Mouse (Mus musculus) CH12.LX (cell line): ENCODE measurements around the gene Phc3.

Source experiments
- CHD1 ChIP-seq: IDR thresholded peaks from 2 replicates; pipeline ENCODE4 v1.6.1; 2012; ENCODE audit warnings: low read depth, low read length, improper control_type of control experiment, inconsistent platforms
- EP300 ChIP-seq: IDR thresholded peaks from 2 replicates; pipeline ENCODE4 v1.6.1; 2011; ENCODE audit warnings: low read length, improper control_type of control experiment
- MAX ChIP-seq: IDR thresholded peaks from 2 replicates; pipeline ENCODE4 v1.6.1; 2011; ENCODE audit warnings: low read length, improper control_type of control experiment
- MYC ChIP-seq: IDR thresholded peaks from 2 replicates; pipeline ENCODE4 v1.6.1; 2011; ENCODE audit warnings: low read depth, mild to moderate bottlenecking, improper control_type of control experiment, low read length
- POLR2A ChIP-seq: IDR thresholded peaks from 2 replicates; pipeline ENCODE4 v1.6.1; 2011; ENCODE audit warnings: low read depth, mild to moderate bottlenecking, improper control_type of control experiment, low read length
- UBTF ChIP-seq: IDR thresholded peaks from 2 replicates; pipeline ENCODE4 v1.6.1; 2012; ENCODE audit warnings: low read depth, mild to moderate bottlenecking, inconsistent platforms, low read length, improper control_type of control experiment, moderate library complexity
- ZC3H11A ChIP-seq: IDR thresholded peaks from 2 replicates; pipeline ENCODE4 v1.6.1; 2012; ENCODE audit warnings: low read depth, mild to moderate bottlenecking, inconsistent platforms, low read length, improper control_type of control experiment

DNA sequence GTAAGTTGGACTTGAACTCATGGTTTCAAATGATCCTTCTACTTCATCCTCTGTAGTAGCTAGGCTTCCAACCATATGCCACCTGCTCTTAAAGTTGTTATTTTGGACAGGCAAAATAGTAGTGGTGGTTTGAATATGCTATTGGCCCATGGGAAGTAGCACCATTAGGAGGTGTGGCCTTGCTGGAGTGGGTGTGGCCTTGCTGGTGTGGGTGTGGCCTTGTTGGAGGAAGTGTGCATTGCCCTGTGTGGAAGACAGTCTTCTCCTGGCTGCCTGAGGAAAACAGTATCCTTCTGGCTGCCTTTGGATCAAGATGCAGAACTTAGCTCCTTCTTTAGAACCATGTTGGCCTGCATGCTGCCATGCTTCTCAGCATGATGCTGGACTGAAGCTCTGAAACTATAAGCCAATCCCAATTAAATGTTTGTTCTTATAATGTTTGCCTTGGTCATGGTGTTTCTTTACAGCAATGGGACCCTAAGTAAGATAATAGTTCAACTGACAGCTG lies 23.9 kb upstream of the Phc3 start:
- TF ChIP-seq MYC = no peak
- TF ChIP-seq CHD1 = no peak
- TF ChIP-seq EP300 = no peak
- no peak for TF ChIP-seq POLR2A
- no peak for TF ChIP-seq UBTF
- TF ChIP-seq MAX = no peak
- no peak for TF ChIP-seq ZC3H11A
